Mouse (Mus musculus): ENCODE data around the gene Ints4. TPM values are rescaled to one million over a fixed set of nuclear protein-coding genes. Genes with fewer than 3 reads are reported as not detected.

The Ints4 gene
- polyA plus RNA-seq, 1 experiment from 2014 or later, result 46.8 TPM

DNA sequence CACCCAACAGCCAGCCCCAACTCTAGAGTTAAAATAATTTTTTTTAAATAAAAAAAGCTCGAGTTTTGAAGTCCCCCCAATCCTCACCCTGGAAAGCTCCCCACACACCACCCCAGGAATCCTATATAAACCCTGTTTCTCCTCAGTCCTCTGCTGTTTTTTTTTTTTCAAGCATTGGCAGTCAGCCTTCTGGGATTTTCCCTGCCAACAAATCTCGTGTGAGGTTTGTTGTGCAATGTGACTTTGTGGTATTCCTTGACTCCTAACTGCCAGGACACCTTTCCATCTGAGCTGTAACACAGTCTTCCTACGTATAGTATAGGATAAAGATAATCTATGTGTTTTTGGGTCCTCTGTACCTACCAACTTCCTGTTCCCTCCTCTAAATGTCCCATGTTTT is 1.4 kb upstream of the Ints4 start:
- ATAC-seq (replicated peaks), result no peak
- Histone ChIP-seq H3K9ac (replicated peaks) (no peak overlapping the region), H3K4me3 (no peak overlapping the region), H3K27me3 (no peaks in the 10 kb centered on the region), H3K27ac (replicated peaks) (no peak overlapping the region), H3K4me2 (replicated peaks) (no peak overlapping the region), H3K4me1 (peaks cover 25% of the 10 kb centered on the region), H3K9me3 (no peaks in the 10 kb centered on the region), H3K36me3 (no peaks in the 10 kb centered on the region)
- 56% methylated on average over 3 of the region's 3 CpGs for WGBS

DNA sequence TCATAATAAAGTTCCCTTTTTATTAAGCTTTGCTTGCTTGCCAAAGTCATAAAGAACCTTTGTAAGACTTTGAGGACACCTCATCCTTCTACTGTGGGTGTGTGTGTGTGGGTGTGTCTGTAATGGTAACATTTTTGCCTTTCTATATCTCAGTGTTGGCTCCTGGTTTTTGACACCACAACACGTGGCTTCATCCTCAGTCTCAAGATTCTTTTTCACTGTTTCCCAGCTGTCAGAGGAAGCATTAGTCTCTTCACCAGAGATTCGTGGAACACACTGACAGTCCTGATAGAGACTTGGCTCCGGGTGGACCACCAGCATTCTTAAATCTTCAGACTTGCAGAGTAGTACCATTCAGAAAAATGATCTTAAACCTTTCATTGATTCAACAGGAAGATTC is 466 bp upstream of the Ints4 start:
- Histone ChIP-seq H3K27me3 (no peaks in the 10 kb centered on the region), H3K27ac (replicated peaks) (no peak overlapping the region), H3K9me3 (no peaks in the 10 kb centered on the region), H3K9ac (replicated peaks) (no peak overlapping the region), H3K4me1 (peaks cover 25% of the 10 kb centered on the region), H3K36me3 (peaks cover 6% of the 10 kb centered on the region), H3K4me2 (replicated peaks) (peak overlapping the region; percentile 30), H3K4me3 (peak overlapping the region; percentile 71)
- ATAC-seq (replicated peaks), result peak; percentile 30; the same call in 1 of the 2 replicates
- WGBS, result 26% methylated on average over 3 of the region's 3 CpGs

DNA sequence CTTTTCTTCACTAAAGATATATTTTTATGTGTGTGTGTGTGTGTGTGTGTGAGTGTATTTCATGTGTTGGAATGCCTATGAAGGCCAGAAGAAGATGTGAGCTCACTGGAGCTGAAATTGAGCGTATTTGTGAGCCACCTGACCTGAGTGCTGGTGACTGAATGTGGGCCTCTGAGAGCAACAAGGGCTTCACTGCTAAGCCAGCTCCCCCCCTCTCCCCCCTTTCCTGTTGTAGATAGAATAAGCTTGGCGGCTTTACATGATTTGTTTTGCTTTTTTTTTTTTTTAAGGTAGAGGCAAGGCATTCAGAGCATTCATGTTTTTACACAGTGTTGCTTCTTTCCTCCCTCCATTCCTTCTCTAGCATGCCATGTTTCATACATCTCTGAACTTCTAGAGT is 2.6 kb downstream of the Ints4 start:
- H3K4me2 ChIP-seq (replicated peaks), result no peak overlapping the region
- H3K4me1 ChIP-seq, result peaks cover 25% of the 10 kb centered on the region
- H3K9me3 ChIP-seq, result no peaks in the 10 kb centered on the region
- WGBS, result 81% methylated on average over 2 of the region's 2 CpGs
- H3K4me3 ChIP-seq, result no peak overlapping the region
- no peak for ATAC-seq (replicated peaks)
- no peaks in the 10 kb centered on the region for H3K27me3 ChIP-seq
- H3K9ac ChIP-seq (replicated peaks), result no peak overlapping the region
- peaks cover 32% of the 10 kb centered on the region for H3K36me3 ChIP-seq
- no peak overlapping the region for H3K27ac ChIP-seq (replicated peaks)

DNA sequence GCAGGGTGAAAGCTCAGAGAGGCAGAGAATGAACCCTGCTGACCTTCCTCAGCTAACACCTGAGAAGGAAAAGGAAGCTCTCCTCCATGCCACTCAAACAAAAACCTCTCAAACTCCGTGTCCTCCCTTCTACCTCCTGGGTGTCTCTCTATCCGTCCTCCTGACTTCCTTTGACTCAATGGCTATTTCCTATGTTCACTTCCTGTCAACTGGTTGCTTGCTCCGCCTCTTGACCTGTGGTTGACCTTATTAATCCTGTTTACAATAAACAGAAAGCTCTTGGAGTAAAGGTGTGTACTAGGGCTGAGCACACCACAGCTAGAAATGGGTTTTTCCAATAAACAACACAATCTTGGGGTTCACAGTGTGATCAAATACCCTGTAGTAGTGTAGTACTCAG is 10.4 kb downstream of the Ints4 start:
- no peak overlapping the region for H3K4me3 ChIP-seq
- no peak overlapping the region for H3K4me2 ChIP-seq (replicated peaks)
- H3K27ac ChIP-seq (replicated peaks), result no peak overlapping the region
- no peaks in the 10 kb centered on the region for H3K9me3 ChIP-seq
- H3K36me3 ChIP-seq, result peaks cover 61% of the 10 kb centered on the region
- H3K4me1 ChIP-seq, result no peaks in the 10 kb centered on the region
- H3K27me3 ChIP-seq, result no peaks in the 10 kb centered on the region
- ATAC-seq (replicated peaks), result no peak
- no peak overlapping the region for H3K9ac ChIP-seq (replicated peaks)
- WGBS, result 74% methylated on average over 3 of the region's 3 CpGs

DNA sequence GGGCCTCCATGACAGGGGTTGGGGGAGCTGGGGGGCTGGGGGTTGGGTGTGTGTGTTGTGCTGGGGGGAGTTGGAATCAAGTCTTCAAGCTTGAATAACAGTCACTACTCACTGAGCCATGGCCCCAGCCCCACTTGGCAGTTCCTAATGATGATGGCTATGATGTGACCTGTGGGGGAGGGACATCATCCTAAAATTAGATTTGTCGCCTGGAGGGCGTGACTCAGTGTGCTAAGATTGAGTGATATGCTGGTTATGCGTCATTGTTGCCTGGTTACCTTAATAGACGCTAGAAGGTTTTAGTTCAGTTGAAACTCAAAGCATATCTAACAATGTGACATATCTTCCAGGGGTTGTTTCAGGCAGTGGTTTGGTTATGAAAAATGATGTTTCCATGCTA is 11.7 kb downstream of the Ints4 start:
- H3K27me3 ChIP-seq, result no peaks in the 10 kb centered on the region
- H3K27ac ChIP-seq (replicated peaks), result no peak overlapping the region
- WGBS, result 95% methylated on average over 4 of the region's 4 CpGs
- H3K9ac ChIP-seq (replicated peaks), result no peak overlapping the region
- H3K36me3 ChIP-seq, result peaks cover 51% of the 10 kb centered on the region
- no peak overlapping the region for H3K4me2 ChIP-seq (replicated peaks)
- no peak for ATAC-seq (replicated peaks)
- no peak overlapping the region for H3K4me3 ChIP-seq
- H3K4me1 ChIP-seq, result no peaks in the 10 kb centered on the region
- no peaks in the 10 kb centered on the region for H3K9me3 ChIP-seq

DNA sequence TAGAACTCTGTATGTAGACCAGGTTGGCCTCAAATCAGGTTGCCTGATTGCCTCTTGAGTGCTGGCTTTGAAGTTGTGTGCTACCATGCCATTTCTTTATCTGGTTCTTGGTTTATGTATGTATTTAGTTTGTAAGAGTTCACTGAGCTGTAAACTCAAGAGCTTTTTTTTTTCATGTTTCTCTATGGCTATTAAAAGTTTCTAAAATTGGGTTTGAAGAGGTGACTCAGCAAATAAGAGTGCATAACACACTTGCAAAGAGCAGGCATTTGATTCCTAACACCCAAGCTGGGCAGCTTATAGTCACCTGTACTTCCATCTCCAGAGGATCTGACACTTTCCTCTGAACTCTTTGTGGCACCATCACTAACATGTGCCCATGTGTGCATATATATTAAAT is 14.3 kb downstream of the Ints4 start:
- no peaks in the 10 kb centered on the region for H3K27me3 ChIP-seq
- no peak overlapping the region for H3K9ac ChIP-seq (replicated peaks)
- H3K4me1 ChIP-seq, result no peaks in the 10 kb centered on the region
- no peak for ATAC-seq (replicated peaks)
- no peak overlapping the region for H3K27ac ChIP-seq (replicated peaks)
- no peak overlapping the region for H3K4me3 ChIP-seq
- no peaks in the 10 kb centered on the region for H3K9me3 ChIP-seq
- H3K4me2 ChIP-seq (replicated peaks), result no peak overlapping the region
- peaks cover 40% of the 10 kb centered on the region for H3K36me3 ChIP-seq

DNA sequence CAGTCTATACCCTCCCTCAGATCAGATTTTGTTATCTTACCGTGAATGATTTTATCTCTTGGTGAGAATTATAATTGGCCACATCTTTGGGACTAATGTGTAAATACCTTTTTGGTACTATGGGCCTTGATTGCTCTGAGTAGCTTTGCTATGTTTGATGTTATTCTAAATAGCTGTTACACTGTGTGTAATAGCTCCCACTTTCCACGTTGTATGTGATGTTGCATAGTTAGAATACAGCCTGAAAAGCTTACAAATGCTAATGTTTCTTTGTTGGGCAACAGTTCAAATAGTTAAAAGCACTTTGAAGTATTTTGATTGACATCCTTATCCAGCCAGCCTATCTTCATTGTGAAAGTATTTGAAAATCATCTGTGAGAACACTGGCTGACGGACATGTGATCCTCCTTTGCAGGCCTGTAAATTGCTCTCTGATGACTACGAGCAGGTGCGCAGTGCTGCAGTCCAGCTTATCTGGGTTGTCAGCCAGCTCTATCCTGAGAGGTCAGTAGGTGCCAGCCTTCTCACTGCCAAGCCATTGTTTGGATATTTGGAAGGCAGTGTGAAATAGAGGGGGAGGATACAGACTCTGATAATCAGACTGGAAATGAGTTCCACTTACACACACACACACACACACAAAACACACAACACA is 19.9 kb downstream of the Ints4 start:
- H3K9ac ChIP-seq (replicated peaks), result no peak overlapping the region
- H3K27me3 ChIP-seq, result no peaks in the 10 kb centered on the region
- H3K4me1 ChIP-seq, result no peaks in the 10 kb centered on the region
- H3K4me3 ChIP-seq, result no peak overlapping the region
- 66% methylated on average over 5 of the region's 5 CpGs for WGBS
- no peak overlapping the region for H3K27ac ChIP-seq (replicated peaks)
- H3K4me2 ChIP-seq (replicated peaks), result no peak overlapping the region
- peaks cover 33% of the 10 kb centered on the region for H3K36me3 ChIP-seq
- peak; percentile 66 for ATAC-seq (replicated peaks)
- H3K9me3 ChIP-seq, result no peaks in the 10 kb centered on the region

DNA sequence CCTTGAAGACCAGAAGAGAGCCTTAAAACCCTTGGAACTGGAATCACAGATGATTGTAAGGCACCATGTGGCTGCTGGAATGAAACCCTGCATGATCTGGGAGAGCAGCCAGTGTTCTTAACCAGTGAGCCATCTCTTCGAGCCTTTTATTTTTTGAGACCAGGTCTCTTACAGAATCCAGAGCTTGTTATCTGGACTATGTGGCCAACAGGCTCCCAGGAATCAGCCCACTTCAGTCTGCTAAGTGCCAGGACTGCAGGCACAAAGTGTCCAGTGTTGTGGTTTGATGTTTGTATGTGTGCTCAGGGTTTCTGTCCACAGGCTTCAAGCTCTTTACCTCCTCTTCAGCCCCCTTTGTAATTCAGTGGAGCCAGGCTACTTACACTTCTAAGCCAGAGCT is 34.0 kb downstream of the Ints4 start:
- no peak overlapping the region for H3K4me3 ChIP-seq
- H3K36me3 ChIP-seq, result peaks cover 72% of the 10 kb centered on the region
- no peak overlapping the region for H3K4me2 ChIP-seq (replicated peaks)
- no peaks in the 10 kb centered on the region for H3K27me3 ChIP-seq
- no peaks in the 10 kb centered on the region for H3K9me3 ChIP-seq
- H3K4me1 ChIP-seq, result peaks cover 7% of the 10 kb centered on the region
- no peak; the same call in 1 of the 2 replicates for ATAC-seq (replicated peaks)
- H3K9ac ChIP-seq (replicated peaks), result no peak overlapping the region
- 50% methylated on average over 1 of the region's 1 CpGs for WGBS
- H3K27ac ChIP-seq (replicated peaks), result 0 out of 2 replicates have a peak overlapping the region, but pooled peaks have one; percentile 34

DNA sequence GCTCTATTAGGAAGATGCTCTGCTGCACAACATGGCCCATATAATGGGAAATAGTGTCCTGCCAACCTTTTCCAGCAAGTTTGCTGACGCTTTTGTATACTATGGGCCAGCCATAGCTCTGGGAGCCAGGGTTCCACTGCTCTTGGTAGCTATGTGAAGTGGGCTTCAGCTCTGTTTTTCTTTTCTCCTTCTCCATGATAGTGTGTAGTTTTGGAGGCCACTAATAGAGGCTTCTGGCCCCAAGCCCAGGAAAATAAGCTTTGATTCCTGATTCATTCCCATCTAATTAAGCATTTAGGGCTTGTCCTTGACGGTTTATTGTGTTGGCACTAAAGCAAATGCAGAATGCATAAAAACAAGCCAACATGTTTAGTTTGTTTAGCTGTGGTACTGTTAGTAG is 39.2 kb downstream of the Ints4 start:
- peak overlapping the region; percentile 59 for H3K27ac ChIP-seq (replicated peaks)
- no peak overlapping the region for H3K9ac ChIP-seq (replicated peaks)
- H3K4me1 ChIP-seq, result peaks cover 14% of the 10 kb centered on the region
- ATAC-seq (replicated peaks), result peak; percentile 68; the same call in 1 of the 2 replicates
- H3K4me2 ChIP-seq (replicated peaks), result no peak overlapping the region
- WGBS, result 32% methylated on average over 2 of the region's 2 CpGs
- H3K4me3 ChIP-seq, result no peak overlapping the region
- peaks cover 51% of the 10 kb centered on the region for H3K36me3 ChIP-seq
- no peaks in the 10 kb centered on the region for H3K27me3 ChIP-seq
- H3K9me3 ChIP-seq, result no peaks in the 10 kb centered on the region

DNA sequence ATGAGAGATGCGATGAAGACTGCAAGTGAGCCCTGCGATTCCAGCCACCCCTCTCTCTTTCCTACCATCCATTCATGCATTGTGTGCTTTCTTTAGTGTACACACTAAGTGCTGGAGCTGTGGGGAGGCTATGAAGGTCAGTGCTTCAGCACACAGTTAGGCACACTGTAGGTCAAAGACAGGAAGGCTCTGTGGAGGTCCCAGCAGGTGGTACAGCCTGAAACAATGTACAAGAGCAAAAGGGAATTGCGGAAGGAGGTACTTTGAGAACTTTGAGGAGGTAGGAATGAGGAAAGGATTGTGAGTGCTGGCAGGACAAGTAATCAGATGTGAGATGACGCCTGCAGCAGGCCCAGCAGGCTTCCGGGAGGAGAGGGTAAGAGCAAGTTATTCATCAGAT is 54.8 kb downstream of the Ints4 start:
- no peaks in the 10 kb centered on the region for H3K9me3 ChIP-seq
- H3K4me1 ChIP-seq, result no peaks in the 10 kb centered on the region
- H3K4me2 ChIP-seq (replicated peaks), result no peak overlapping the region
- H3K9ac ChIP-seq (replicated peaks), result no peak overlapping the region
- no peak overlapping the region for H3K4me3 ChIP-seq
- ATAC-seq (replicated peaks), result no peak
- no peaks in the 10 kb centered on the region for H3K27me3 ChIP-seq
- peaks cover 80% of the 10 kb centered on the region for H3K36me3 ChIP-seq
- WGBS, result 84% methylated on average over 5 of the region's 5 CpGs
- H3K27ac ChIP-seq (replicated peaks), result no peak overlapping the region

DNA sequence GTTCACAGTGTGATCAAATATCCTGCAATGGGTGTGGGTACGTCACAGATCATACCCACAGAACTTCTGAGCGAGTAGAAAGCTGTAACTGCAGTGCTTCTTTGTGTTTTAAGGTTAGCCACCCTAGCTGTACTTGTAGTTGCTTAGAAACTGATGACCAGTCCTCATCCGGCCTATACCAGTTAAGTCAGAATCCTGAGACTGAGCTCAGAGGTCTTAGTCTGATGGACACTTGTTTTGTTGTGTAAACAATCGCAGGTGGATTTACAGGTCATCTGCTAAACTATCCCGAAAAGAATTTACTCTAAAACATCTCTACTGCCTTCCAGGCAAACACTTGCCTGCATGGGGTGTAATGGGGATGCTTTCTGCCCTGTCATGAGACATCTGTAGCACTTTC is 55.8 kb downstream of the Ints4 start:
- Histone ChIP-seq H3K4me1 (no peaks in the 10 kb centered on the region), H3K27ac (replicated peaks) (no peak overlapping the region), H3K27me3 (no peaks in the 10 kb centered on the region), H3K4me3 (no peak overlapping the region), H3K36me3 (peaks cover 82% of the 10 kb centered on the region), H3K9ac (replicated peaks) (no peak overlapping the region), H3K9me3 (no peaks in the 10 kb centered on the region), H3K4me2 (replicated peaks) (no peak overlapping the region)
- ATAC-seq (replicated peaks), result no peak
- 94% methylated on average over 5 of the region's 5 CpGs for WGBS

DNA sequence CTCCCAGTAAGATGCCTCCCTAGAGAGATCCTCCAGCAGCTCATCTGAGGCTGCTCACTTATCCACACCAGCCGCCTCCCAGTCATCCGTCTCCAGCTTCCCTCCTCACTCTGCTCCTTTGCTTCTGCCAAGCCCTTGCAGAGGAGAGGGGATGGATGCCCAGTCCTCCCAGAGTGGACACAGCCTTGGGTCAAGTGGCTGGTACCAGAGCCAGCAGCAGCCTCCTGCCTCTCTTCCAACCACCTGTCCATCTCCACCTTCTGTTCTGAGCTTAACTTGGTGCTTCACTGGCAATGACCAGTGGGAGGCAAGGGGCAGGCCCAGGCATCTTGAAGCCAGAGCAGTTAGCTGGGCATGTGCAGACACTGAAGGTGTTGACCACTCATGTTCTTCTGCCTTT is 65.7 kb downstream of the Ints4 start:
- no peak overlapping the region for H3K9ac ChIP-seq (replicated peaks)
- H3K4me3 ChIP-seq, result no peak overlapping the region
- no peak for ATAC-seq (replicated peaks)
- no peaks in the 10 kb centered on the region for H3K4me1 ChIP-seq
- no peak overlapping the region for H3K27ac ChIP-seq (replicated peaks)
- no peaks in the 10 kb centered on the region for H3K9me3 ChIP-seq
- H3K36me3 ChIP-seq, result peaks cover 25% of the 10 kb centered on the region
- no peaks in the 10 kb centered on the region for H3K27me3 ChIP-seq
- H3K4me2 ChIP-seq (replicated peaks), result no peak overlapping the region
- 92% methylated on average over 2 of the region's 2 CpGs for WGBS

DNA sequence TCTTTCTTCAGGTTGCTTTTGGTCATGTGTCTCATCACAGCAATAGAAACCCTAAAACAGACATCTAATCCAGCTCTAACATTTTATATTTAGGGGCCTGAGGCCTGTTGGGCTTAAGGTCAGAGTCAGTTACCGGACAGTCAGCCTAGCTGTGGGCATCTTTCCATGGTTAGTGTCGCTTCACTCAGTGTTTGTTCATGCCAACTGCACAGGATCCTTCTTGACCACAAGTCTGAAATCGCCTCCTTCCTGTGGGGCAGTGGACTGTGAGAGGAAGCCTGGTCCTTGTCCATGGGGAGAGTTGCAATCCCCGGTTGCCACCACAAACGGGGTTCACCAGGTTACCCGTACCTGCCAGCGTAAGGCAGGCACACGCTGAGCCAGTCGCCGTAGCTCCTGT is 68.5 kb downstream of the Ints4 start:
- H3K4me2 ChIP-seq (replicated peaks), result no peak overlapping the region
- H3K9ac ChIP-seq (replicated peaks), result no peak overlapping the region
- H3K36me3 ChIP-seq, result no peaks in the 10 kb centered on the region
- no peaks in the 10 kb centered on the region for H3K4me1 ChIP-seq
- H3K4me3 ChIP-seq, result no peak overlapping the region
- no peak overlapping the region for H3K27ac ChIP-seq (replicated peaks)
- no peak for ATAC-seq (replicated peaks)
- no peaks in the 10 kb centered on the region for H3K9me3 ChIP-seq
- 97% methylated on average over 10 of the region's 10 CpGs for WGBS
- H3K27me3 ChIP-seq, result no peaks in the 10 kb centered on the region

Data from forebrain, embryonic 15.5 days (tissue).